Mouse (Mus musculus) intestine, embryonic 14.5 days (tissue): Measurements from ENCODE around the gene Traf3ip1. TPM values are rescaled to one million over a fixed set of nuclear protein-coding genes. Genes with fewer than 3 reads are reported as not detected.

Experiments
- ATAC-seq: fragments of 200-750 bp; cut with Nextera tagmentation; replicated peaks from 2 replicates; pipeline ENCODE4 v1.8.0; 2017; ENCODE audit warnings: low read depth, moderate number of reproducible peaks, moderate TSS enrichment, moderate library complexity; ENCODE audit not compliant: low FRiP score, low TSS enrichment
- DNase-seq: peaks from one replicate; pipeline ENCODE4 v3.0.0-alpha.2; 2018; ENCODE audit warnings: low spot score
- H3K27ac ChIP-seq: fragments of 300-500 bp; sonication (generic); 2 replicates; pipeline ENCODE4 v1.5.1; 2014; ENCODE audit warnings: low read depth, mild to moderate bottlenecking, control low read depth
- H3K27me3 ChIP-seq: fragments of 300-500 bp; sonication (generic); replicated peaks from 2 replicates; pipeline ENCODE4 v1.6.1; 2014; ENCODE audit warnings: low read length, control low read depth; ENCODE audit not compliant: control insufficient read depth, insufficient read depth
- H3K36me3 ChIP-seq: fragments of 300-500 bp; sonication (generic); 2 replicates; pipeline ENCODE4 v1.6.1; 2014; ENCODE audit warnings: low read length, control low read depth; ENCODE audit not compliant: control insufficient read depth, insufficient read depth
- H3K4me1 ChIP-seq: fragments of 300-500 bp; sonication (generic); replicated peaks from 2 replicates; pipeline ENCODE4 v1.6.1; 2014; ENCODE audit warnings: low read length, control low read depth, mixed read lengths; ENCODE audit not compliant: control insufficient read depth, insufficient read depth
- H3K4me2 ChIP-seq: fragments of 300-500 bp; sonication (generic); 2 replicates; pipeline ENCODE4 v1.6.1; 2014; ENCODE audit warnings: low read length
- H3K4me3 ChIP-seq: fragments of 300-500 bp; sonication (generic); 2 replicates; pipeline ENCODE4 v1.5.1; 2014; ENCODE audit warnings: low read depth, low read length, control low read depth, mixed read lengths
- H3K9ac ChIP-seq: fragments of 300-500 bp; sonication (generic); 2 replicates; pipeline ENCODE4 v1.6.1; 2014; ENCODE audit warnings: mild to moderate bottlenecking, low read length
- H3K9me3 ChIP-seq: fragments of 300-500 bp; sonication (generic); 2 replicates; pipeline ENCODE4 v1.6.1; 2016; ENCODE audit warnings: low read length, control low read depth; ENCODE audit not compliant: control insufficient read depth
- WGBS: fragments of 180-500 bp; shearing (Covaris S2); extraction: QIAGEN DNeasy Blood & Tissue Kit; methylation state at CpG from one replicate; pipeline ENCODE4 v1.1.7; 2014; 5-methylcytosine and 5-hydroxymethylcytosine counted together
- polyA plus RNA-seq: library from polyadenylated mRNA; unstranded; fragments of >200 nt; fragmentation: Nextera tagmentation; extraction: Ambion mirVana; gene quantifications from 2 replicates; pipeline ENCODE4 v1.2.1, GENCODE M21; 2014

Traf3ip1 gene
- polyA plus RNA-seq, 1 experiment from 2014 or later, result 5.9 TPM

GRCm38 (mm10) chr1:91543974-91544373 lies 49.5 kb downstream of the Traf3ip1 start:
- Histone ChIP-seq H3K36me3 (peaks cover 26% of the 10 kb centered on the region), H3K27me3 (peaks cover 7% of the 10 kb centered on the region), H3K27ac (no peak overlapping the region), H3K9me3 (no peaks in the 10 kb centered on the region), H3K4me2 (no peak overlapping the region), H3K4me3 (no peak overlapping the region), H3K4me1 (peaks cover 8% of the 10 kb centered on the region), H3K9ac (no peak overlapping the region)
- DNase-seq (no peak), ATAC-seq (no peak)
- WGBS, result 84% methylated on average over 4 of the region's 4 CpGs

- Histone ChIP-seq H3K27me3 (no peaks in the 10 kb centered on the region), H3K36me3 (peaks cover 26% of the 10 kb centered on the region), H3K4me2 (no peak overlapping the region), H3K27ac (no peak overlapping the region), H3K9ac (no peak overlapping the region), H3K4me3 (no peak overlapping the region), H3K4me1 (peaks cover 8% of the 10 kb centered on the region), H3K9me3 (no peaks in the 10 kb centered on the region)
- ATAC-seq, result no peak
- DNase-seq, result no peak
- 82% methylated on average over 1 of the region's 1 CpGs for WGBS
Observed at GRCm38 (mm10) chr1:91545226-91545625, 50.8 kb downstream of the Traf3ip1 start.

GRCm38 (mm10) chr1:91547567-91547966 lies 53.1 kb downstream of the Traf3ip1 start:
- DNase-seq (no peak), ATAC-seq (no peak)
- no peak overlapping the region for H3K27ac ChIP-seq
- no peaks in the 10 kb centered on the region for H3K27me3 ChIP-seq
- no peak overlapping the region for H3K4me3 ChIP-seq
- H3K4me1 ChIP-seq, result no peaks in the 10 kb centered on the region
- H3K36me3 ChIP-seq, result peaks cover 33% of the 10 kb centered on the region
- WGBS, result 98% methylated on average over 5 of the region's 5 CpGs
- H3K9ac ChIP-seq, result no peak overlapping the region
- no peak overlapping the region for H3K4me2 ChIP-seq
- H3K9me3 ChIP-seq, result no peaks in the 10 kb centered on the region

GRCm38 (mm10) chr1:91549073-91549472 lies 54.6 kb downstream of the Traf3ip1 start:
- peaks cover 39% of the 10 kb centered on the region for H3K36me3 ChIP-seq
- H3K27ac ChIP-seq, result no peak overlapping the region
- no peak overlapping the region for H3K4me3 ChIP-seq
- no peak for ATAC-seq
- WGBS, result 78% methylated on average over 2 of the region's 2 CpGs
- H3K9me3 ChIP-seq, result no peaks in the 10 kb centered on the region
- DNase-seq, result no peak
- no peak overlapping the region for H3K9ac ChIP-seq
- H3K27me3 ChIP-seq, result no peaks in the 10 kb centered on the region
- H3K4me2 ChIP-seq, result no peak overlapping the region
- no peaks in the 10 kb centered on the region for H3K4me1 ChIP-seq

GRCm38 (mm10) chr1:91557099-91557498 lies 62.7 kb downstream of the Traf3ip1 start:
- Histone ChIP-seq H3K36me3 (peaks cover 39% of the 10 kb centered on the region), H3K27me3 (no peaks in the 10 kb centered on the region), H3K4me3 (no peak overlapping the region), H3K9me3 (no peaks in the 10 kb centered on the region), H3K9ac (no peak overlapping the region), H3K4me1 (no peaks in the 10 kb centered on the region), H3K4me2 (no peak overlapping the region), H3K27ac (no peak overlapping the region)
- DNase-seq (no peak), ATAC-seq (no peak)
- 68% methylated on average over 2 of the region's 2 CpGs for WGBS

GRCm38 (mm10) chr1:91561226-91561625 lies 66.8 kb downstream of the Traf3ip1 start:
- no peaks in the 10 kb centered on the region for H3K4me1 ChIP-seq
- DNase-seq (no peak), ATAC-seq (no peak)
- 92% methylated on average over 6 of the region's 6 CpGs for WGBS
- no peak overlapping the region for H3K27ac ChIP-seq
- no peak overlapping the region for H3K4me2 ChIP-seq
- H3K4me3 ChIP-seq, result no peak overlapping the region
- H3K36me3 ChIP-seq, result peaks cover 10% of the 10 kb centered on the region; the same call in 1 of the 2 replicates
- no peak overlapping the region for H3K9ac ChIP-seq
- H3K27me3 ChIP-seq, result no peaks in the 10 kb centered on the region
- H3K9me3 ChIP-seq, result no peaks in the 10 kb centered on the region

- DNase-seq (no peak), ATAC-seq (no peak)
- WGBS, result 83% methylated on average over 4 of the region's 4 CpGs
- H3K4me2 ChIP-seq, result no peak overlapping the region
- H3K27ac ChIP-seq, result no peak overlapping the region
- no peaks in the 10 kb centered on the region for H3K4me1 ChIP-seq
- H3K9me3 ChIP-seq, result no peaks in the 10 kb centered on the region
- no peaks in the 10 kb centered on the region for H3K27me3 ChIP-seq
- peaks cover 3% of the 10 kb centered on the region; the same call in 1 of the 2 replicates for H3K36me3 ChIP-seq
- H3K9ac ChIP-seq, result no peak overlapping the region
- no peak overlapping the region for H3K4me3 ChIP-seq
Observed at GRCm38 (mm10) chr1:91562977-91563590, 68.6 kb downstream of the Traf3ip1 start.

- no peak for DNase-seq
- H3K4me3 ChIP-seq, result no peak overlapping the region
- no peak for ATAC-seq
- H3K27ac ChIP-seq, result no peak overlapping the region
- no peaks in the 10 kb centered on the region for H3K9me3 ChIP-seq
- no peak overlapping the region for H3K4me2 ChIP-seq
- H3K4me1 ChIP-seq, result no peaks in the 10 kb centered on the region
- H3K36me3 ChIP-seq, result no peaks in the 10 kb centered on the region
- H3K9ac ChIP-seq, result no peak overlapping the region
- H3K27me3 ChIP-seq, result no peaks in the 10 kb centered on the region
- WGBS, result 66% methylated on average over 3 of the region's 3 CpGs
Observed at GRCm38 (mm10) chr1:91564004-91564403, 69.6 kb downstream of the Traf3ip1 start.

- Histone ChIP-seq H3K9me3 (no peaks in the 10 kb centered on the region), H3K27me3 (no peaks in the 10 kb centered on the region), H3K4me3 (no peak overlapping the region), H3K9ac (no peak overlapping the region), H3K27ac (no peak overlapping the region), H3K4me1 (no peaks in the 10 kb centered on the region), H3K4me2 (no peak overlapping the region), H3K36me3 (no peaks in the 10 kb centered on the region)
- WGBS, result 55% methylated on average over 6 of the region's 6 CpGs
- DNase-seq (no peak), ATAC-seq (no peak)
Observed at GRCm38 (mm10) chr1:91564598-91564997, 70.2 kb downstream of the Traf3ip1 start.
